Mouse (Mus musculus): ENCODE data around the gene Scn3a.

The Scn3a gene

DNA sequence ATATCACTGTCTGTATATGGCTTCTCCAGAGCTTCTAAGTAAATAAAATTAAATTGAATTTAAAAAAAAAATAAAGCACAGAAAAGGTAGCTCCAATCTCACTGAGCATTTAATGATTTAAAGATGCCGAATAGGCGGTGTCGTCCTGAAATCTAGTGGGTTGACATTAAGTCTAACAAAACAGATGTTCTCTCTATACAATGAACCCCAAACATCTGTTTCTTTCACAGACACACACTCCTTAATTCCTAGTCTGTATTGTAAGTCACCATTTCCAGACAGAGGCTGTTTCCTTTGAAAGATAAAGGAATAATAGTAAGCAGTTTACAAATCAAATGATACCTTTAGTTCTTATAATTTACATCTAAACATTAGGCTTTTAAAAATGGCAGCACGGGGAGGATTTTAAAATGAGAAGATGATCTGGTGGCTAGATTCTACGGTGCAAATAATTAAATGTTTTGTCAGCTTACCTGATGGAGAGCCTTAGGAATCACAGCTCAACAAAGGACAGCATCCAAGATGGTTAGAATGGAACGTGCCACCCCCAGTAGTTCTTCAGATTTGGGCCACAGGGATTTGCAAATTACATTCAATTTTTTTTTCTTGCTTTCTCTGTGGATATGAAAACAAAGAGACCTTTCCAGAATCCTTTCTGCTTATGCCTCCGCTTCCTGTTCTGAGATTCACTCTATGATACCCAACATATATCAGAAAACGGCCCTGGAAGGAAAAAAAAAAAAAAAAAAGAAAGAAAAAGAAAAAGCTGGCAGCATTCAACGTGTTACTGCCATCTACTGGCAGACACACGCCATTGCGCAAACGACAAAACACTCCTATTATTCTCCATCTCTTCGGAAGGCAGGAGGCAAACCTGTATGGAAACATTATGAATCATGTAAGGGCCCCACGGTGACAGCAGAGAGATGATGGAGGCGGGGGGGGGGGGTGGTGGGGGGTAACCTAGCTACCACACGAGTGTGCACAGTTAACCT lies at the start of gene Scn3a:
Gene Scn3a, minus strand, starts transcription at position 835 of the 995 bp plus-strand sequence.
- DNase-seq (ENCODE audit: inconsistent age in 2 of 2, low spot score in 1 of 2), result peak in 1 of 2 experiments; percentile 76

DNA sequence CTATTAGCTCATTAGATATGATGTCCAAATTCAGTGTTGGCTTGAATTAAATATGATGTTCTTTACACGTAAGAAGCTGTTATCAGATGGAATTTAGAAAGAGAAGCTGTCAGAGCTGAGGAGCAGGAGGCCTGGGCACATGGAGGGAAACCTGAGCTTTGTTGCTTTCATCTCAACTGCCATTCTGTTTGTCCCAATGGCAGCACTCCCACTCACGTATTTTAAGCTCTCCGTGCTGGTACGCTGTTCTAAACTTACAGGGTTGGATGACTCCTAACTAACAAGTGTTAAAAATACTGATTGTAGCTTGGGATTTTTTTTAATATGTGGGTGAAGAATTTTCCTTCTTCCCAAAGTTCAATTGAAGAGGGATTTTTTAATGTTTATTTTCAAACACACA lies 44.5 kb upstream of the Scn3a start:
- DNase-seq (ENCODE audit: inconsistent age in 2 of 2, low spot score in 1 of 2), result no peak

DNA sequence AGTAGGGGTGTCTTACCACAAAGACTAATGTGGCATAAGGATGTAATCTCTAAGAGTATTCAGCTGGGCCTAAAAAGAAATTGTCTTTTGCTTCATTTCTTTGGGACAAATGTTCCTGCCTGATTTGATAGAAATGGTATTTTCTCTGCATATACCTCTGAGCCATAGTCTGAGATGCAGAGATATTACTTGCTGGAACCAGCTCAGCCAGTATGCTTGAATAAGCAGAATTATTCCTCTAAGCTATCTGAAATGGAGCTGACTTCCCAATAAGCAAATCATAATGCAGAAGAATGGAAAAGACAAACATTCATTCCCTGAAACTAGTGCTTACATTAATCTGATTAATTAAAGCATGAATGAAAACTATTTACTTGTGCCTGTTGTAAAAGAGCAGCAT lies 40.4 kb upstream of the Scn3a start:
- no peak for DNase-seq (ENCODE audit: inconsistent age in 2 of 2, low spot score in 1 of 2)

DNA sequence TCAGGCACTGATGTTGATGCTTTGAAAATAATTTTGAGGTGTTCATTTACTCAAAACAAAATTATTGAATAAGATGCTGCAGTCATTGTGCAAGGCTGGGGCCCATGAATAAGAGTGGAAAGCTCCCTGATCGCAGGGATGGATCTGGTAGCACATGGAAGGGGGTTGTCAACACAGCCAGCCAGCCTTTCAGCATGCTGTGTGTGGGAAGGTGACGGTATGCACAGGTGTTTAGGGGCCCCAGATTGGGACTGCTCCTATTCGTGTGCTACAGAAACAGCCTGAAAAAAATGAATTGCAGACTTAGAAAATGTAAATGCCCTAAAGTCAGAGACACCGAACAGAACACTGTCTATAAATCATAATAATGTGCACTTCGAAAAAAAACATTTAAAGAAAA lies 20.3 kb upstream of the Scn3a start:
- DNase-seq (ENCODE audit: inconsistent age in 2 of 2, low spot score in 1 of 2), result no peak

DNA sequence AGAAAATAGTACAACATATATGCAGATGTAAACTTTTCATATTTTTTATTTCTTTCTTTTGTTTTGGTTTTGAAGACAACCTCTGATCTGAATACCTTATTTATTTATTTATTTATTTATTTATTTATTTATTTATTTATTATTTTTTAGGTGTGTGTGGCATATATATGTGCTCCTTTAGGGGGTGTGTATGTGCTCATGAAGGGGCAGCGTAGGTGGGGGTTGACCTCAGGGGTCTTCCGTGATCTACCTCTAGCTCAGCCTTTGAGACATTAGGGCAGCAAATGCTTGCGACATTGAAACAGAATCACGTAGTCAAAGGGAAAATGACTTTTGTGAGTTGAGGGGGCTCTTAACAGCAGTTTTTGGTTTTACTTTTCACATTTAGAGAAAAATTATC lies 498 bp upstream of the Scn3a start:
- DNase-seq (ENCODE audit: inconsistent age in 2 of 2, low spot score in 1 of 2), result no peak

DNA sequence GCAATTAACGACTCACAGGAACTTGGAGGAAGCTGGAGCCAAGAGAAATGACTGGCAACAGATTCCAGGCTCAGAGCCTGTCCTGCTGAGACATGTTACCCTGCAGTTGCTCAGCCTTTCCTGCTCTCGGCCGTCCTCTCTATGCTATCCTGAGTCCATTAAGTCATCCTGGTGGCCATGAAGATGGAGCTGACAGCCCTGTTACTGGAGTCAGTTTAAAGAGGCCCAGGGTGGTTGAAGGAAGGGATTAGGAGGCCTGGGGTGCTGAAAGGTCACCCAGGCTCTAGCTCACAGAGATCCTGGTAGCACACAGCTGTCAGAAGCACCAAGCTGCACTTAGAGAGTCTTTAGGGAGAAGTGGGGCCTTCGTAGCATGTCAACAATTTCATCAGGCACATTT lies 3.5 kb downstream of the Scn3a start:
- DNase-seq (ENCODE audit: inconsistent age in 2 of 2, low spot score in 1 of 2), result no peak

DNA sequence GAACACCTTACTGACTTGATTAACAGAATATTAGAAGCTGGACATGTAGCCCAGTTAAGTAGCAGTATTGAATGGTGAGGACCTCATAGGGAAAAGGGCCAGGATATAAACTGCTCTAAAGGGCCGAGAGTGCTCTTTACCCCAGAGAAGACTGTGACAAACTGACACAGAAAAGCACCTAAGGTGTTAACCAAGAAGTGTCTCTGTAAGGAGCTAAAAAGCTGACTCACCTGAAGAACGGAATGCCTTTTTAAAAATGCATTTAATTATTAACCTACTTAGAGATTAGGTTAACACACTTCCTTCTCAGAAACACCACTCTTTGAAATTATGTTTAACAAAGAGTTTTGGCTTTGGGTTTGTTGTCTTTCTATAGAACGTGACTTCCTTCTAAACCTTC lies 9.7 kb downstream of the Scn3a start:
- no peak for DNase-seq (ENCODE audit: inconsistent age in 2 of 2, low spot score in 1 of 2)

DNA sequence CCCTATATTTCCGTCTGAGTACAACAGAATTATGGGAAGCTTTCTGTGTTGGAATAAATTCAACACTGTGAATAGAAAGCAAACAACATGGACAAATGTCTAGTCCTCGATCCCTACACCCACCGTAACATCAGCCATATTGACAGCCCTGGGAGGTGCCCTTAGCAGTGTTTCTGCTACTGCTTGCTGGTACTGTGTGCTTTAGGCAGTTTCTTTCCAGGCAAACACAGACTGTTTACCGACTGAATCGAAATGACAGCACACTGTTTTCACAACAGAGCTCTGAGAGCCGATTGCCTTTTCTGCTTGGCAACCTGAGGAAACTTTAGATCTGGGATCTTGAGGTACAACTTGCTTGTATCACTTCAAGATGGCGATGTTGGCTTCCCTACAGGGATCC lies 12.8 kb downstream of the Scn3a start:
- DNase-seq (ENCODE audit: inconsistent age in 2 of 2, low spot score in 1 of 2), result no peak

DNA sequence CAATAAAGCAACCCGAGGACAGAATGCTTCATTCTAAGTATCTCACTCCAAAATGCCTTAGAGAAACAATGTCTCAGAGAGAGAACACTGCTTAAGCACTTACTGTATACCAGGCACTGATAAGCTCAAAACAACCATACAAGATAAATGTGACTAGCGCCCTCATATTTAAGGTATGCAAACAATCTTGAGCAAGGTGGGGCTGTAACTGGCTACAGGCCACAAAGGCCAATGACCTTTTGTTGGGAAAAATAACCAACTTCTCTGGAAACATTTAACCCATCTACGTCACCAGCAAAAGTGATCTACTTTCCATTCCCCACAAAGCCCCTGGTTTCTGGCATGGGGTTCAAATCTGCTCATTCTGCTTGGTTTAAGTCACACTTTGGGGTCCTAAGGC lies 14.0 kb downstream of the Scn3a start:
- DNase-seq (ENCODE audit: inconsistent age in 2 of 2, low spot score in 1 of 2), result no peak

DNA sequence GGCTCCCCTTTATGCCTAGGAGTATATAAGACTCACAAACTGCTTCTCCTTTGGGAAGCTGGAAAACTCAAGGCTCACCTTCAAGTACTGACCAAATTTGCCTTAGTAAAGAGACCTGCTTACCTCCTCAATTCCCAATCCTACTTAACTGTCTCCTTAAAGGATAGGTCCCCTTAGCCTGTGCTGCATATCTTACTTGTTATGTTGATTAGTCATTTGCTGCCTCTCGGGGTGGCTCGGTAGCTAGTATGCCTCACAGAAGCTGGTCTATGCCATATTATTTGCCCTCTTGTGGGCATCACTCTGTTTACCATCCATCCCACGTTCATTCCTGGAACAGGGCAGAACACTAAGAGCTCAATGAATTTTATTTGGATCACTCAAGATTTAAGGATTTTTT lies 14.7 kb downstream of the Scn3a start:
- peak in 1 of 2 experiments; percentile 47 for DNase-seq (ENCODE audit: inconsistent age in 2 of 2, low spot score in 1 of 2)

DNA sequence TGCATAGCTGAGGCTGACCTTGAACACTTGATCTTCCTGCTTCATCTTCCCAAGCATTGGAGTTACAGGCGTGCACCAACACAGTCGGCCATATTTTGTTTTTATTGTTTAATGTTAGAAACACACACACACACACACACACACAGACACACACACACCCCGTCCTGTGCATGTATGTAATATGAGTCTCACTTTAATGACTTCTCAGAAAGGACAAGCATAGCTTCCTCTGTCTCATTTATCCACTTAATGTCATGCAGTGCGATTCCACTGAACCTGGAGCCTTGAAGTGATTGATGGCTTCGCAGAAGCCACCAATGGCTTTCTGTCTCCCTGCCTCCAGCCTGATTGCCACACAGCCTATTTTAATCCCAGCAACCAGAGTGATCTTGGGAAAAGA lies 15.2 kb downstream of the Scn3a start:
- DNase-seq (ENCODE audit: inconsistent age in 2 of 2, low spot score in 1 of 2), result peak; percentile 57 to 85

DNA sequence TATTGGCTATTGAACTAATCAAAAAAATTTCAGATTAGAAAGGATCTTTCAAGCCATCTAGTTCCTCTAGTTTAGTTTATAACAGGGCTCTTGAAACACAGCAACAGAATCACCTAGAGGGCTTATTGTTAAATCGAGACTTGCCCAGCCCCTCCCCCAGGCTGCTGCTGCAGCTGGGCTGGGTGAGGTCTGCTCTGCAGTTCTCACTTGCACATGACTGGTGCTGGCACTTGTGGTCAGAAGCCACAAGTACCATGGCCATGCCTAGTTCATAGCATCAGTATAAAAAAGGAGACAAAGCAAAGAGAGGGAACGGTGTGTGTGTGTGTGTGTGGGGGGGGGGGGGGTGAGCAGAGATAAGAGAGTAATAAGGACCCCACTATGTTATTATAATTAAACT lies 15.7 kb downstream of the Scn3a start:
- peak in 1 of 2 experiments; percentile 39 for DNase-seq (ENCODE audit: inconsistent age in 2 of 2, low spot score in 1 of 2)

DNA sequence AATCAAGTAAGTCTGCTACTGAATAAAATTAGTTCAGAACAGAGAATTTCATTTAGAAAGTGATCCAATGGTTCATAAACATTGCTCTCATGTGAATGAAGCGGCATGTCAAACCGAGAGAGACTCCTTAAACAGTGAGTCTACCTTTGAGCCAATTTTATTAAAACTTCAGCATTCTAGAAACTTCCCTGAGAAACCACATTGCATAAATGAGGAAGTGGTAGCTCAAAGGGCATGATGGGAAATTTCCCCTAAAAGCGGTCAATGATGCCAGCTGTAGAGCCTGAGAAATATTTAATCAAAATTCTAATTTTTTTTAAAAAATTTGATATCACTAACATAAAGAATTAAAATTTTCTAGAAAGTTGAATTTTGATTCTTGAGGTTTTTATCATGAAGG lies 16.9 kb downstream of the Scn3a start:
- DNase-seq (ENCODE audit: inconsistent age in 2 of 2, low spot score in 1 of 2), result no peak

DNA sequence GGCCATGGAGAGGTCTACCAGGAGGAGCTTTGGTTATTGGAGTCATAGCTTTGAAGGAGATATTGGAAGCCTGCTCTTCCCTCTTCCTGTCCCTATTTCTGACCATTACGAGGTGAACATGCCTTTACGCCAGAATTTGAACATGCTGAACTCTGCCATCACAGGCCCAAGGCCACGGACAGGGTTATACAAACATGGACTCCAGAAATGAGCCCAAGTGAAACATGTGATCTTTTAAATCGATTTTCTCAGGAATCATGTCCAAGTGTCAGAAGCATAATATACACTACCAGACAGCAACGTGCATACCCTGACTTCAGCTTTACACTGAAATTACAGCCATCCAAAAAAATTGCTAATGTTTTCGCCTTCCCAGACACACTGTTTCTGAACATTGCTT lies 18.8 kb downstream of the Scn3a start:
- no peak for DNase-seq (ENCODE audit: inconsistent age in 2 of 2, low spot score in 1 of 2)

DNA sequence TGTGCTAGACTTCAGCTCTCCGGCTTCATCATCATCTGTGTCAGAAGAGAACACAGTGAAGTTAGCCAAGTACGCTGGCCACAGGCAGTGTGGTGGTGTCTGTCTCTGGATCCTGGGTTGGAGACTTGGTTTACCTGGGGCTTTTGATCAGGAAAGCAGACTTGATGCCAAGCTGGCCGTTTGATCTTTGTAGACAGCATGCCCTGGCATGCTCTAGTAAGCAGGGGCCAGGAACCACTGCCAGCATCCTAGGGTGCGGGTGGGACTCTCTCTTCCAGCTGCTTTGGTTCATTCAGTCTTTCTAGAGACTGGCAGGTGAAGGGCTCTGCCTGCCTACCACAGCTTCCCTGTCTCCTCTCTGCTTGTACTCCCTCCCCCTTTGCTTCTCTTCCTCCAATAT lies 20.1 kb downstream of the Scn3a start:
- DNase-seq (ENCODE audit: inconsistent age in 2 of 2, low spot score in 1 of 2), result peak; percentile 38 to 65

DNA sequence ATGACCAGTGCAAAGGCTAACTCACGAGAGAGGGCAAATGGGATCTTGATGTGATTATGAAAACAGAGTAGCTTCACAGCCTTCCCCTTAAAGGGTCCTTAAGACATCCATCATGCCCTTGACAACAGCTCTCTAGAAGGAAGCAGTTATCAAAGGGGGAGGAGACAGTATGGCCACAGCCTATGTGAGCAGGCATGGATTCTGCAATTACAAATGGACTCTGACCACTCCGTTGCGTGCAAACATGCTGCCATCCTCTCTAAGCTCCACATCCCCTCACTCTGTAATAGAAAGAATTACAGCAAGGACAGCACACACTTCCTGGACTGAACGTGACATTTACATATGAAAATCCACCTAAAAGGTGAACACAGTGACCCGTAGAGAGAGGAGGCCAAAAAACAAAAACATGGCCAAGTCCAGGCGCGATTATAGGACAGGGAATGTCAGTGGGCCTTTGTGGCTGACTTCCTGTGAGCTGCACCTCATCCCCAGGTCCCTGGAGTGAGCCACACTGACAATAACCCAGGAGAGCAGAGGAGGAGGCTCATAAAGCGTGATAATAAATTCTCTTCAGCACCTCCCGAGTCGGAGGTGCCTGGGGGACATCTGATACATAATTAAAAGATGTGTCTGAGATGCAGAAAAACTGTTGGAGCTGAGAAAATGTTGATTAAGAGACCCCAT lies 24.4 kb downstream of the Scn3a start:
- no peak for DNase-seq (ENCODE audit: inconsistent age in 2 of 2, low spot score in 1 of 2)

DNA sequence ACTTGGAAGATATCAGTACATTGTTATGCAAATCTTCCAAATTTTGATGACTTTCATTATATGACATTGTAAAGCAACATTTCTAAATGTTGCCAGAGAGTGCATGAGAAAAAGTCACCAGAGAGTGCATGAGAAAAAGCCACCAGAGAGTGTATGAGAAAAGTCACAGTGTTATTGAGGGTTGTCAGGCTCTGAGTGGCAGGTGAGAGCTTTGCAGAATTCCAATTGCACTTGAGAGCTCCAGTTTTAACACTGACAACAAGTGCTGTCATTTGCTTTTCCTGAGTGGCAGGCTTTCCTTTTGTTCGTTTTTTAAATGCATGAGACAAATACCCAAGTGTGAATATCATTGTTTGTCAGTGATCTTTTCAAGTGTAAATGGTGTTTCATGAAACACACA lies 25.6 kb downstream of the Scn3a start:
- no peak for DNase-seq (ENCODE audit: inconsistent age in 2 of 2, low spot score in 1 of 2)

DNA sequence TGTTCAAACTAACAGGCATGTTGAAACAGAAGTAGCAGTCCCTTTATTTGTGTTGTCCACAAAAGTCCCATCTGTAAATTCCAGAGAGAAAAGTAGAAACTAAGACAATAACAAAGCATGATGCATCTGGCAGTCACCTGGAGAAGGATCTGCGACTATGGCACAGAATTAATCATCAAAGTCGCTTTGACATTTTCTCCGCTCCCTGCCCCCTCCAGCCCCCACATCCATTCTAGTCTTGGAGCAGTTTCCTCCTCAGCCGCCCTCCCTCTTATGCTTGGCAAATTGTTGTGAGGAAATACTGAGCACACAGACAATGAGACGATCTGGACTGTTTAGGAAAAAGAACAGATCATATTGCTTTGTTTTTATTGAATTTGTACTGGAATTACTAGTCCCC lies 29.0 kb downstream of the Scn3a start:
- DNase-seq (ENCODE audit: inconsistent age in 2 of 2, low spot score in 1 of 2), result no peak

DNA sequence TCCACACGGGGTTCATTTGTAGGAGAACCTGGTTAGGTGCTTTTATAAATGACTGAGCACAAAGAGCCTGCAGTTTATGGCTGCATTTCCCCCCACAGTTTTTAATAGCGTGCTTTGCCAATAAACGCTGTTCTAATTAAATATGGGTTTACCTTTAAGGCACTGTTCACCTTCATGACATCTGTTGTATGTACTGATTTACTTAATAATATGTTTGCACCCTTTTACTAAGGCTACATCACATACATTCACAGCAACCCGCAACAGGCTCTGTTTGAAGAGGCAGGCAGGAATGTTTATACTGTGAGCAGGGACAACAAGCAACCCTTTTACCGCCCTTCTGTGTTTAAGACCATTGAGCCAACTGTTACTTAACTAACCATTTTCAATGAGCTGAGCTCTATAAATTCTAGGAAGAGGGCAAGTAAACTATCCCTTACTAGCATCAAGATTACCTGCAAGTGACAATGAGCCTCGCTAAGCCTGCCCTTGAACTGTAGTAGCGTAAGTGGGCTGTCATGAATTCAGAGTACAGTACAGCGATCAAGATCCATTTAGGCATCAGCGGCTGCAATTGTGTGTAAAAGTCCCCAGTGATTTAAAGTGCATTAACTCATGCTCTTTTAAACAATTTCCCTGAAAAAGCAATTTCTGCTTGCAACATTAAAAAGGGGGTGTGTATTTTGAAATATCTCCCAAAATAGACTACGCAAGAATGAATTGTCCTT lies 35.1 kb downstream of the Scn3a start:
- DNase-seq (ENCODE audit: inconsistent age in 2 of 2, low spot score in 1 of 2), result no peak

DNA sequence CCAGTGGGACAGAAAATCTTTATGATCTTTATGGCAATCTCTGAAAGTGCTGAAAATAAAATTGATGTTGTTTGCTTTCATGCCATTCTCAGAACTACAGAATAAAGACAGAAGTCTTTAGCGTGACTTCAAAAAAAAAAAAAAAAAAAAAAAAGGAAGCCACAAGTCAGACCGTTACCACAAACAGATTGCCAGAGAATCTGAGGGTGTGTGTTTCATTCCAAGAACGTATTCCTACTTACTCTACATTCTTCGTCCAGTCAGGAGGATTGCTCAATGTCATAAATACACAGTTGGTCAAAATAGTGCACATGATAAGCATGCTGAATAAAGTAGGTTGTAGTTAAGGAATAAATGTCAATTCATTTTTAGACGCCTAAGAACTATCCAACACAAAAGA lies 38.3 kb downstream of the Scn3a start:
- DNase-seq (ENCODE audit: inconsistent age in 2 of 2, low spot score in 1 of 2), result no peak

DNA sequence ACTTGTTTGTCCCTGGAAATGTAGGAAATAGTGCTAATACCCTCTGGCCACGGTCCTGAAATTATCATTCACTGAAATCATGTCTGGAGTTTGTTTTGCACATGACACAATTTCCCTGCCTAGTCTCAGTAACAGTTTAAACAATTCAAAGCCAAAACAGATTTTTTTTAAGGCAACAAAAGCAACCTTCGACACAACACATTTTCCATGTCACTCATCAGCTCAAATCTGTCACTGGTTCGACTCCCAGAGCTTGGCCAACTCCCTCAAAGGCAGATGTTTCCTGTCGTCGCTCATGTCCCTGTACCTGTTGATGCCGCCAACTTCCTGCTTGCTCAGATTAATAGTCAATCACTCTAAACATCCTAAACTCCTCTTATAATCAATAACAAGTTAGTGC lies 50.7 kb downstream of the Scn3a start:
- DNase-seq (ENCODE audit: inconsistent age in 2 of 2, low spot score in 1 of 2), result no peak

DNA sequence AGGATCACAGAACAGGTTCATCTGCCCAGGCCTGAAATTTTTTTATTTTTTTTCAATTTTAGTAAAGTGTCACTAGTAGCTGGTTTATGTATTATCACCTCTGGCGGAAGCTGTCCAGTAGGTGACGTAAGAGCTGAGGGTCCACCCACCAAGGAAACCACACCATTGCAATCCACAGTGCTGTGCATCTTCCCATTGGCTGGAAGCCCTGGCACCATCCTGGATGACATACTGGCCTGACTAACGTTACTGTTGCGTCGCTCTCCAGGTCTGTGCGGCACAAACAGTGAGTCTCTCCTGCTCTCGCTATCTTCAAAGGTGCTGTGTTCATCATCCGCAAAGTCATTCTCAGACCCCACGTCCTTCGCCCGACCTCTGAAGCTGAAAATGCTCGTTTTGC lies 59.2 kb downstream of the Scn3a start:
- no peak for DNase-seq (ENCODE audit: inconsistent age in 2 of 2, low spot score in 1 of 2)

All from adrenal gland, adult (tissue).